Mouse (Mus musculus): ENCODE results near the gene Synpr. TPM values are rescaled to one million over a fixed set of nuclear protein-coding genes. Genes with fewer than 3 reads are reported as not detected.
"Not testable (repeated sequence)": the region's sequence is repeated elsewhere in the genome, so short reads cannot be mapped to it uniquely, and the experiment has no call there.

Synpr gene
- total RNA-seq (2014; rRNA removed) (67.2 and 107 TPM in 2 replicates), polyA plus RNA-seq (2015; fragmentation: Nextera tagmentation; extraction: Ambion mirVana) (64.5 and 69.3 TPM in 2 replicates)

GRCm38 (mm10) chr14:13284091-13284844 lies at the start of gene Synpr:
Gene Synpr, plus strand, starts transcription at chr14:13284780.
- WGBS = 6% methylated on average over 26 of the region's 27 CpGs
- ATAC-seq (peak; percentile 100), DNase-seq (peak; percentile 85)
- H3K36me3 ChIP-seq (ENCODE audit: insufficient read depth) = no peaks in the 10 kb centered on the region
- no peaks in the 10 kb centered on the region; the same call in 1 of the 2 replicates for H3K4me1 ChIP-seq (ENCODE audit: insufficient read depth)
- peak within 1 kb of the TSS; percentile 41 for H3K9ac ChIP-seq
- no peaks in the 10 kb centered on the region for H3K9me3 ChIP-seq (ENCODE audit: low read length)
- peak within 1 kb of the TSS; percentile 41 for H3K4me3 ChIP-seq (ENCODE audit: low read depth, low read length)
- no peaks in the 10 kb centered on the region for H3K27me3 ChIP-seq (ENCODE audit: insufficient read depth, low read length)
- no peak within 1 kb of the TSS for H3K27ac ChIP-seq (ENCODE audit: low read depth, low read length)
- peak within 1 kb of the TSS; percentile 75 for H3K4me2 ChIP-seq (ENCODE audit: low read depth)
- TF ChIP-seq CTCF (IDR thresholded peaks at IDR 0.05; ENCODE audit: low read depth) = no peak

DNA sequence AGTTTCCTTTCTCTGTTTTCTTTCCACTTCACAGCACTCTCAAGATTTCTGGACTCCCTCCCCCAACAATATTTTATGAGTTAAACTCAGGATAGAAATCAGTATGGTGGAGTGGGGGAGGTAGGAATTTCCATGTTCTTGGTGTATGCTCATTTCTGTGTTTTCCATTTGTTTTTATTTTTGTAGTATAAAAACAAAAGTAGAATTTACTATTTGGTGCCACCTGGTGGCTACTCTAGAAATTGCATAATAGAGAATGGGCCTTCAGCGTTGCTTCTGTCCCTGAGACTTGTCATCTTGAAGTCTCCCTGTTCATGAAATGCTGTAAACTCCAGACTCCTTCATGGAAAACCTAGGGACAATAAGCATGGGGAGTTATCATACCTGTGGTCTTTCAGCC lies 47.7 kb upstream of the Synpr start:
- TF ChIP-seq CTCF (IDR thresholded peaks at IDR 0.05; ENCODE audit: low read depth) = peak; percentile 65
- Histone ChIP-seq H3K27me3 (ENCODE audit: insufficient read depth, low read length) (no peaks in the 10 kb centered on the region), H3K4me3 (ENCODE audit: low read depth, low read length) (no peak overlapping the region), H3K4me1 (ENCODE audit: insufficient read depth) (no peaks in the 10 kb centered on the region), H3K9ac (no peak overlapping the region), H3K9me3 (ENCODE audit: low read length) (no peaks in the 10 kb centered on the region), H3K36me3 (ENCODE audit: insufficient read depth) (no peaks in the 10 kb centered on the region), H3K4me2 (ENCODE audit: low read depth) (no peak overlapping the region), H3K27ac (ENCODE audit: low read depth, low read length) (no peak overlapping the region)
- 3% methylated on average over 1 of the region's 1 CpGs for WGBS
- DNase-seq (peak; percentile 82), ATAC-seq (peak; percentile 32; the same call in 1 of the 2 replicates)

DNA sequence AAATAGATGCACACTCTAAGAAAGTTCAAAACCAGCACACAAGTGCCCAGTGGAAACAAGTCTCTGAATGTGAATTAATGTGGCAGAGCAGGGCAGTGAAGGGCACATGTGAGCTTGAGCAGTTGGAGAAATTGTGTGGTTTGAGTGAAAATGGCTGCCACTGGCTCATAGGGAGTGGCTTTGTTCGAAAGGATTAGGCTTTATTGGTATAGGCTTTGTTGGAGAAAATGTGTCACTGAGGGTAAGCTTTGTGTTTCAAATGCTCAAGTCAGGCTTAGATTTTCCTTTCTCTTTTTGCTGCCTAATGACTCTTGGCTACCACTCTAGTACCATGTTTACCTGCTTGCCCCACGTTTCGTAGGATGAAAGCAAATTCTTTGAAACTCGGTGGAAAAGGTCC lies 37.1 kb upstream of the Synpr start:
- H3K9ac ChIP-seq = no peak overlapping the region
- H3K4me2 ChIP-seq (ENCODE audit: low read depth) = no peak overlapping the region
- WGBS = 27% methylated on average over 4 of the region's 4 CpGs
- H3K36me3 ChIP-seq (ENCODE audit: insufficient read depth) = no peaks in the 10 kb centered on the region
- H3K4me3 ChIP-seq (ENCODE audit: low read depth, low read length) = no peak overlapping the region
- no peaks in the 10 kb centered on the region for H3K4me1 ChIP-seq (ENCODE audit: insufficient read depth)
- no peak for DNase-seq
- no peak for ATAC-seq
- H3K27me3 ChIP-seq (ENCODE audit: insufficient read depth, low read length) = no peaks in the 10 kb centered on the region
- no peak for TF ChIP-seq CTCF (IDR thresholded peaks at IDR 0.05; ENCODE audit: low read depth)
- no peaks in the 10 kb centered on the region for H3K9me3 ChIP-seq (ENCODE audit: low read length)
- H3K27ac ChIP-seq (ENCODE audit: low read depth, low read length) = no peak overlapping the region

GRCm38 (mm10) chr14:13249361-13249760 lies 35.2 kb upstream of the Synpr start:
- no peaks in the 10 kb centered on the region for H3K36me3 ChIP-seq (ENCODE audit: insufficient read depth)
- TF ChIP-seq CTCF (IDR thresholded peaks at IDR 0.05; ENCODE audit: low read depth) = peak; percentile 13; the same call in 1 of the 2 replicates
- H3K9ac ChIP-seq = no peak overlapping the region
- no peak overlapping the region for H3K4me3 ChIP-seq (ENCODE audit: low read depth, low read length)
- H3K27me3 ChIP-seq (ENCODE audit: insufficient read depth, low read length) = no peaks in the 10 kb centered on the region
- H3K4me1 ChIP-seq (ENCODE audit: insufficient read depth) = no peaks in the 10 kb centered on the region
- ATAC-seq (no peak), DNase-seq (no peak)
- H3K27ac ChIP-seq (ENCODE audit: low read depth, low read length) = no peak overlapping the region
- H3K9me3 ChIP-seq (ENCODE audit: low read length) = no peaks in the 10 kb centered on the region
- H3K4me2 ChIP-seq (ENCODE audit: low read depth) = no peak overlapping the region

DNA sequence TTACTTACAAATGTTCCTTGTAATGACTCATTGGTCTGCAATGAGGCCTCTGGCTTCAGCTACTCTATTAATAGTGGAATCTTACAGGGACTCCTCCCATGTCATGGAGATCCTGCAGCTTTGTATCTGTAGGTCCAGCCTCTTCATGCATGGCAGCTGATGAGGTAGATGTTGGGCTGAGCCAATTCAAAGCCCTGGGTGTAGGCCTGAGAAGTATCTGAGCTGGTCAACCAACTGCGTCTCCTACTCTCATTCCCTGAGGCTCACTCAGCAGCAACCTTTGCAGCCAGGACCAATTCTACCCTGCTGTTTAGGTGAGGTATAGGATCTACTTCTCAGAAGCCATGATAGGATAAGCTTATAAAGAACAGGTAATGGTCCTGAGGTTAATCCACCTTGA lies 32.0 kb upstream of the Synpr start:
- ATAC-seq = no peak
- H3K27ac ChIP-seq (ENCODE audit: low read depth, low read length) = no peak overlapping the region
- TF ChIP-seq CTCF (IDR thresholded peaks at IDR 0.05; ENCODE audit: low read depth) = no peak
- no peaks in the 10 kb centered on the region for H3K27me3 ChIP-seq (ENCODE audit: insufficient read depth, low read length)
- DNase-seq = no peak
- H3K9ac ChIP-seq = no peak overlapping the region
- H3K4me2 ChIP-seq (ENCODE audit: low read depth) = no peak overlapping the region
- WGBS = 93% methylated on average over 1 of the region's 1 CpGs
- H3K4me3 ChIP-seq (ENCODE audit: low read depth, low read length) = no peak overlapping the region
- H3K4me1 ChIP-seq (ENCODE audit: insufficient read depth) = no peaks in the 10 kb centered on the region
- H3K36me3 ChIP-seq (ENCODE audit: insufficient read depth) = no peaks in the 10 kb centered on the region
- H3K9me3 ChIP-seq (ENCODE audit: low read length) = no peaks in the 10 kb centered on the region

DNA sequence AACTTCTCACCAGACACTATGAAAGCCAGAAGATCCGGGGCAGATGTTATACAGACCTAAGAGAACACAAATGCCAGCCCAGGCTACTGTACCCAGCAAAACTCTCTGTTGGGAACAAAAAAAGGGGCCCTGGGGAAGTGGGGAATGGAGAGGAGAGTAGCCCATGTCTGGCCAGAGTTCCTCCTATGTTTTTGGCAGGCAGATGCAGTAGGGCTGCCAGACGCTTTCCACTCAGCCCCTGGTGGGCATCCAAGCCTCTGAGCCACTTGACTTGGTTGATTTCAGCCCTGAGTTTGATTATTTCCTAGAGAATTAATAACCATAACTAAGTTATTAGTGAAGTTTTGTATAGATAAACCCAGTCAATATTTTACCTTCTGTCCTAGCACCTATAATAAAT lies 29.8 kb upstream of the Synpr start:
- H3K27me3 ChIP-seq (ENCODE audit: insufficient read depth, low read length); H3K27ac ChIP-seq (ENCODE audit: low read depth, low read length); H3K4me1 ChIP-seq (ENCODE audit: insufficient read depth); H3K36me3 ChIP-seq (ENCODE audit: insufficient read depth); DNase-seq; H3K9me3 ChIP-seq (ENCODE audit: low read length); H3K4me2 ChIP-seq (ENCODE audit: low read depth); H3K9ac ChIP-seq; H3K4me3 ChIP-seq (ENCODE audit: low read depth, low read length); ATAC-seq: not testable (repeated sequence)
- WGBS = 82% methylated on average over 2 of the region's 2 CpGs

DNA sequence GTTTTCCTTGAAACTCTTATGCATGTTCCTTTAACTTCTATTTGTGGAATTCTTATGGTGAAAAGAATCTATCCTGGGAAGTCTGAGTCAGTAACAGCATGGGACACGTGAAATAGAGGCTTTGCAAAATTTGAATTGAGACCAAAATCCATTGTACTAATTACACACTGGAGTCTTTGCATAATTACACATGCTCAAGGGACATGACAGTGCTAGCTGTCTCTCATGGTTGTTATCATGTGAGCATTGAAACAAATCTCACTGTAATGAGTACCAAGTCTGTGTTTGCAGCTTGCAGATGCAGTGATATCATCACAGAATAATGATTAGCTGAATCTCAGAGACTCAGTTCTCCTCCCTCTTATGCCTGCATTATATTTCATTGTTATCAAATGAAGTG lies 22.2 kb upstream of the Synpr start:
- H3K4me2 ChIP-seq (ENCODE audit: low read depth) = no peak overlapping the region
- no peak for DNase-seq
- no peaks in the 10 kb centered on the region for H3K4me1 ChIP-seq (ENCODE audit: insufficient read depth)
- WGBS = 11% methylated on average over 1 of the region's 1 CpGs
- H3K27me3 ChIP-seq (ENCODE audit: insufficient read depth, low read length) = no peaks in the 10 kb centered on the region
- no peak overlapping the region for H3K4me3 ChIP-seq (ENCODE audit: low read depth, low read length)
- H3K9me3 ChIP-seq (ENCODE audit: low read length) = no peaks in the 10 kb centered on the region
- no peak overlapping the region for H3K9ac ChIP-seq
- TF ChIP-seq CTCF (IDR thresholded peaks at IDR 0.05; ENCODE audit: low read depth) = no peak
- no peaks in the 10 kb centered on the region for H3K36me3 ChIP-seq (ENCODE audit: insufficient read depth)
- peak; percentile 91 for ATAC-seq
- no peak overlapping the region for H3K27ac ChIP-seq (ENCODE audit: low read depth, low read length)
